ENCODE assay signal across 8 mouse cellular contexts in the genomic region with DNA sequence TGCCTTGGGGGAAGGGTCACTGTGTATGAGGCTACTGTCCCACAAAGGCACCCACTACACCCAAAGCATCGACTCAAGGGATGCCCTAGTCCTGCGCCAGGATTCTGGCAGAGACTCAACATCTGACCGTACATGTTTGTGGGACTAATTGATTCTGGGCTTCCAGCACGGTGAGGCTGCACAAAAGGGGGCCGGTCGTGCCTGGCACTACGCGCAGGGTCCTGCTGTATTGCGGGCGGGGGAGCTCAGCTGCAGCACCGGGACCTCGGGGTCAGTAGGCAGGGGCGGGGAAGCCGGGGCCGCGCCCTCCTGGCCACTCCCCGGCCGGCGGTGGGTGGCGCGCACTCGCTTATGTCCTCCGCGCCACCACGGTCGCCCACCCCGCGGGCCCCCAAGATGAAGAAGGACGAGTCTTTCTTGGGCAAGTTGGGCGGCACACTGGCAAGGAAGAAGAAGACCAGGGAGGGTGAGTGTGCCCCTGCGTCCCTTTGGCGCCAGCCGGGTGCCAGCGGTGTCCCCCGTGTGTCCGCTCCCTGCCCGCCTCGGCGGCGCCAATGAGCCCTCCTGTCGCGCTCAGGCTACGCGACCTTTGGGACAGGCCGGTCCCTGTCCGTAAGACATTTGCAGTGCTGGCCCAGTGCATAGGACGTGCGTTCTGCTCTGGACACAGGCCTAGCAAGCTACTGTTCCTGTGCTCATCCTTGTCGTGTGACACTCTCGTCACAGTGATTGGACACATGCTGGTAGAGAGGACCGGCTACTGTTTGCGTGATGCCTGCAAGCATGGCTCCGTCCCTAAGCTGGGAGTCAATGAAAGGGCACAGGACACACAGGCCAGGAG. TPM values are rescaled to one million over a fixed set of nuclear protein-coding genes. Genes with fewer than 3 reads are reported as not detected.
DNase-seq lines count a peak whose midpoint lies in the region; ATAC-seq and TF ChIP-seq lines count a peak whose summit lies in the region.

A gene (plus strand): TSS at position 323 of the 841 bp plus-strand sequence.

- H3K27ac ChIP-seq in brown adipose tissue, adult 24 weeks (replicated peaks; ENCODE audit: low read depth, low read length) = peak within 1 kb of the TSS; percentile 85
- H3K27ac ChIP-seq in forebrain, embryonic 11.5 days (ENCODE audit: low read depth, low read length) = no peak within 1 kb of the TSS
- peak within 1 kb of the TSS; percentile 91 for H3K27ac ChIP-seq in heart, embryonic 15.5 days
- peak within 1 kb of the TSS; percentile 71 for H3K27ac ChIP-seq in liver, embryonic 14.5 days
- H3K27ac ChIP-seq in neural tube, embryonic 11.5 days (ENCODE audit: low read depth, low read length) = peak within 1 kb of the TSS; percentile 60

- no peak for TF ChIP-seq EP300 in liver, embryonic 14.5 days (IDR thresholded peaks at IDR 0.05; ENCODE audit: low read depth)

- DNase-seq in G1E (ENCODE audit: low spot score) = no peak
- peak; percentile 67 for DNase-seq in forebrain, embryonic 11.5 days (ENCODE audit: low spot score)
- peak; percentile 70 for DNase-seq in kidney, postnatal 14 days
- DNase-seq in liver, embryonic 14.5 days (ENCODE audit: low read depth in 3 of 3, low spot score in 3 of 3) = no peak
- peak; percentile 63 for DNase-seq in neural tube, embryonic 11.5 days (ENCODE audit: low spot score)
- no peak for DNase-seq in thymus, postnatal 36 days

- no peaks in the 10 kb centered on the region for H3K36me3 ChIP-seq in G1E (replicated peaks)
- no peaks in the 10 kb centered on the region for H3K36me3 ChIP-seq in forebrain, embryonic 11.5 days (ENCODE audit: control insufficient read depth, insufficient read depth, low read length)
- H3K36me3 ChIP-seq in heart, embryonic 15.5 days = peaks cover 7% of the 10 kb centered on the region; the same call in 1 of the 2 replicates
- no peaks in the 10 kb centered on the region for H3K36me3 ChIP-seq in liver, embryonic 14.5 days (replicated peaks; ENCODE audit: control insufficient read depth, insufficient read depth, low read depth)
- H3K36me3 ChIP-seq in neural tube, embryonic 11.5 days (ENCODE audit: control insufficient read depth, insufficient read depth, low read length) = no peaks in the 10 kb centered on the region

- peak within 1 kb of the TSS; percentile 93 for H3K4me2 ChIP-seq in forebrain, embryonic 11.5 days (ENCODE audit: low read depth, low read length, severe bottlenecking)
- H3K4me2 ChIP-seq in heart, embryonic 15.5 days = peak within 1 kb of the TSS; percentile 93
- peak within 1 kb of the TSS; percentile 78 for H3K4me2 ChIP-seq in liver, embryonic 14.5 days (ENCODE audit: low read depth)
- peak within 1 kb of the TSS; percentile 96 for H3K4me2 ChIP-seq in neural tube, embryonic 11.5 days (ENCODE audit: low read depth)

- H3K4me3 ChIP-seq in G1E (ENCODE audit: low read depth, low read length) = 0 out of 2 replicates have a peak within 1 kb of the TSS, but pooled peaks have one; percentile 14
- peak within 1 kb of the TSS; percentile 65 for H3K4me3 ChIP-seq in brown adipose tissue, adult 24 weeks (ENCODE audit: insufficient read depth, low read depth, low read length)
- peak within 1 kb of the TSS; percentile 47 for H3K4me3 ChIP-seq in forebrain, embryonic 11.5 days (ENCODE audit: low read depth, low read length)
- H3K4me3 ChIP-seq in heart, embryonic 15.5 days = peak within 1 kb of the TSS; percentile 82
- peak within 1 kb of the TSS; percentile 59 to 67 for H3K4me3 ChIP-seq in liver, embryonic 14.5 days (ENCODE audit: insufficient read depth in 1 of 2, low read depth in 2 of 2, low read length in 2 of 2)
- peak within 1 kb of the TSS; percentile 46 for H3K4me3 ChIP-seq in neural tube, embryonic 11.5 days (ENCODE audit: low read depth, low read length)

- peak within 1 kb of the TSS; percentile 50 for H3K9ac ChIP-seq in forebrain, embryonic 11.5 days (ENCODE audit: low read length)
- peak within 1 kb of the TSS; percentile 77 for H3K9ac ChIP-seq in heart, embryonic 15.5 days
- peak within 1 kb of the TSS; percentile 49 for H3K9ac ChIP-seq in liver, embryonic 14.5 days (replicated peaks)
- peak within 1 kb of the TSS; percentile 69 for H3K9ac ChIP-seq in neural tube, embryonic 11.5 days (ENCODE audit: low read length)

- no peaks in the 10 kb centered on the region for H3K4me1 ChIP-seq in G1E (ENCODE audit: insufficient read depth, low read depth, low read length)
- peaks cover 18% of the 10 kb centered on the region for H3K4me1 ChIP-seq in brown adipose tissue, adult 24 weeks (ENCODE audit: control insufficient read depth, insufficient read depth, insufficient read length, low read length)
- H3K4me1 ChIP-seq in forebrain, embryonic 11.5 days (replicated peaks; ENCODE audit: control insufficient read depth, insufficient read depth, low read length) = peaks cover 7% of the 10 kb centered on the region; the same call in 1 of the 2 replicates
- H3K4me1 ChIP-seq in heart, embryonic 15.5 days (replicated peaks) = peaks cover 28% of the 10 kb centered on the region
- H3K4me1 ChIP-seq in liver, embryonic 14.5 days (replicated peaks; ENCODE audit: control insufficient read depth in 2 of 2, insufficient read depth in 2 of 2, low read length in 1 of 2) = peaks cover 14 to 23% of the 10 kb centered on the region in 2 experiments
- peaks cover 18% of the 10 kb centered on the region for H3K4me1 ChIP-seq in neural tube, embryonic 11.5 days (ENCODE audit: control insufficient read depth, insufficient read depth, low read length)

- H3K9me3 ChIP-seq in G1E (replicated peaks) = peaks cover 59% of the 10 kb centered on the region
- H3K9me3 ChIP-seq in forebrain, embryonic 11.5 days (ENCODE audit: control insufficient read depth, low read length) = no peaks in the 10 kb centered on the region
- no peaks in the 10 kb centered on the region for H3K9me3 ChIP-seq in heart, embryonic 15.5 days (replicated peaks)
- no peaks in the 10 kb centered on the region for H3K9me3 ChIP-seq in liver, embryonic 14.5 days (ENCODE audit: control insufficient read depth, low read length)
- no peaks in the 10 kb centered on the region for H3K9me3 ChIP-seq in neural tube, embryonic 11.5 days (ENCODE audit: control insufficient read depth, low read length)

- TF ChIP-seq CTCF in G1E (IDR thresholded peaks at IDR 0.05; ENCODE audit: low read depth, low read length) = no peak
- TF ChIP-seq CTCF in liver, embryonic 14.5 days (IDR thresholded peaks at IDR 0.05; ENCODE audit: low read depth) = peak; percentile 34

- no peaks in the 10 kb centered on the region for H3K27me3 ChIP-seq in G1E (ENCODE audit: insufficient read depth, low read length)
- peaks cover 8% of the 10 kb centered on the region for H3K27me3 ChIP-seq in forebrain, embryonic 11.5 days (ENCODE audit: control insufficient read depth, insufficient read depth, low read length)
- no peaks in the 10 kb centered on the region for H3K27me3 ChIP-seq in heart, embryonic 15.5 days
- H3K27me3 ChIP-seq in liver, embryonic 14.5 days (ENCODE audit: control insufficient read depth, insufficient read depth, low read length) = no peaks in the 10 kb centered on the region
- no peaks in the 10 kb centered on the region for H3K27me3 ChIP-seq in neural tube, embryonic 11.5 days (ENCODE audit: control insufficient read depth, insufficient read depth, low read length)

- ATAC-seq in G1E (ENCODE audit: extremely low read depth, insufficient number of reproducible peaks, low FRiP score, poor library complexity, severe bottlenecking) = no peak
- peak; percentile 69; the same call in 1 of the 2 replicates for ATAC-seq in forebrain, embryonic 11.5 days (replicated peaks; ENCODE audit: low FRiP score)
- peak; percentile 76 for ATAC-seq in heart, embryonic 15.5 days (replicated peaks; ENCODE audit: insufficient number of reproducible peaks, insufficient read depth, low FRiP score, low read depth)
- peak; percentile 71 for ATAC-seq in liver, embryonic 14.5 days (ENCODE audit: insufficient read depth)
- ATAC-seq in neural tube, embryonic 11.5 days (ENCODE audit: insufficient read depth, low FRiP score, low TSS enrichment) = peak; percentile 36; the same call in 1 of the 2 replicates

- under 1% methylated on average over 53 of the region's 53 CpGs for WGBS in forebrain, embryonic 11.5 days
- WGBS in heart, embryonic 15.5 days = under 1% methylated on average over 50 of the region's 53 CpGs
- under 1% methylated on average over 52 of the region's 53 CpGs for WGBS in liver, embryonic 14.5 days (ENCODE audit: insufficient replicate concordance)
- WGBS in neural tube, embryonic 11.5 days = under 1% methylated on average over 52 of the region's 53 CpGs

RNA-seq across cellular contexts. Expression of the gene that starts here (rescaled TPM):
- 3.9 TPM in 1 of 2 replicates, not detected in the other for total RNA-seq in G1E (2014; fragmentation: Nextera tagmentation)
- not detected in 2 replicates for total RNA-seq in G1E (2017)
- 0.04 TPM in 2 replicates for polyA plus RNA-seq in G1E (2012)
- polyA plus RNA-seq in brown adipose tissue, adult 24 weeks (2012; ENCODE audit: insufficient read depth, insufficient read length, missing spikeins) = 3.0 and 8.7 TPM in 2 replicates
- polyA plus RNA-seq in forebrain, embryonic 11.5 days (2014; fragmentation: Nextera tagmentation; extraction: Ambion mirVana) = 3.3 and 4.9 TPM in 2 replicates
- polyA plus RNA-seq in heart, embryonic 15.5 days (2015; fragmentation: Nextera tagmentation; extraction: Ambion mirVana) = 12.2 and 13.5 TPM in 2 replicates
- 21.6 and 22.6 TPM in 2 replicates for polyA plus RNA-seq in liver, embryonic 14.5 days (2012; rRNA removed)
- 7.3 and 11.4 TPM in 2 replicates for polyA plus RNA-seq in liver, embryonic 14.5 days (2014; fragmentation: Nextera tagmentation; extraction: Ambion mirVana)
- 10.4 and 12.1 TPM in 2 replicates for polyA plus RNA-seq in neural tube, embryonic 11.5 days (2014; fragmentation: Nextera tagmentation; extraction: Ambion mirVana)

Comparison
In these comparisons a context has a peak if more than half of its experiments do, and no peak if none do; other contexts are left out.
1. DNase-seq: peak in forebrain, embryonic 11.5 days (single experiment), kidney, postnatal 14 days (single experiment) and neural tube, embryonic 11.5 days (single experiment); none in G1E (single experiment), liver, embryonic 14.5 days (0 of 3) and thymus, postnatal 36 days (0 of 2).
2. H3K4me3 ChIP-seq: peak in every context shown above with its lines; median percentile 82 in heart, embryonic 15.5 days; 65 in brown adipose tissue, adult 24 weeks; 63 in liver, embryonic 14.5 days; 47 in forebrain, embryonic 11.5 days; 46 in neural tube, embryonic 11.5 days; 14 in G1E.
3. Peak in every context shown above with its lines, with median percentiles within 50 percentile points of each other: H3K4me2 ChIP-seq and H3K9ac ChIP-seq.